Mouse (Mus musculus): Measurements from ENCODE around the gene Nr6a1.

- TF ChIP-seq CTCF (IDR thresholded peaks at IDR 0.05; ENCODE audit: extremely low read depth, insufficient read depth, insufficient read length, insufficient replicate concordance) (no peak), POLR2A (IDR thresholded peaks at IDR 0.05; ENCODE audit: low read depth, low read length) (no peak)
Measured at GRCm38 (mm10) chr2:38933931-38934330, 6.4 kb upstream of the Nr6a1 start.
